Mouse (Mus musculus) c-Kit-positive CD71-positive TER-119-negative erythroid progenitor cells, embryonic 14.5 days (primary cell): Measurements from ENCODE around the gene Gm28102.
"Not testable (repeated sequence)": the region's sequence is repeated elsewhere in the genome, so short reads cannot be mapped to it uniquely, and the experiment has no call there.

ENCODE experiments used
- DNase-seq: peaks from one replicate; pipeline ENCODE4 v3.0.0-alpha.2; 2013; ENCODE audit warnings: low read depth

Gm28102 gene

GRCm38 (mm10) chrY:88053015-88053414, at the start of gene Gm28102:
Gene Gm28102, plus strand, starts transcription at chrY:88053315.
- DNase-seq, result not testable (repeated sequence)
